Mouse (Mus musculus) megakaryocyte-erythroid progenitor cell, adult 5-6 weeks (primary cell): Measurements from ENCODE around the gene Trim40. TPM values are rescaled to one million over a fixed set of nuclear protein-coding genes. Genes with fewer than 3 reads are reported as not detected.
A peak's percentile ranks its signal among the peaks of the same experiment; 100 is the strongest.

Experiments used
- ATAC-seq: replicated peaks from 2 replicates; pipeline ENCODE4 v1.8.0; 2016; ENCODE audit warnings: mild to moderate bottlenecking, inconsistent platforms; ENCODE audit not compliant: severe bottlenecking, poor library complexity, low FRiP score, low TSS enrichment
- total RNA-seq, 2 experiments: library from RNA; stranded (forward) in 1 of 2; stranded (reverse) in 1 of 2; fragments of 200-1000, 215-1000 nt in 1 of 2; fragments of >200 nt in 1 of 2; fragmentation: Nextera tagmentation in 1 of 2; gene quantifications; 2 replicates each; pipeline ENCODE4 v1.2.3; 2014 to 2017

The Trim40 gene
- total RNA-seq (2014; fragmentation: Nextera tagmentation) (not detected in 2 replicates), total RNA-seq (2017) (not detected in 2 replicates)

DNA sequence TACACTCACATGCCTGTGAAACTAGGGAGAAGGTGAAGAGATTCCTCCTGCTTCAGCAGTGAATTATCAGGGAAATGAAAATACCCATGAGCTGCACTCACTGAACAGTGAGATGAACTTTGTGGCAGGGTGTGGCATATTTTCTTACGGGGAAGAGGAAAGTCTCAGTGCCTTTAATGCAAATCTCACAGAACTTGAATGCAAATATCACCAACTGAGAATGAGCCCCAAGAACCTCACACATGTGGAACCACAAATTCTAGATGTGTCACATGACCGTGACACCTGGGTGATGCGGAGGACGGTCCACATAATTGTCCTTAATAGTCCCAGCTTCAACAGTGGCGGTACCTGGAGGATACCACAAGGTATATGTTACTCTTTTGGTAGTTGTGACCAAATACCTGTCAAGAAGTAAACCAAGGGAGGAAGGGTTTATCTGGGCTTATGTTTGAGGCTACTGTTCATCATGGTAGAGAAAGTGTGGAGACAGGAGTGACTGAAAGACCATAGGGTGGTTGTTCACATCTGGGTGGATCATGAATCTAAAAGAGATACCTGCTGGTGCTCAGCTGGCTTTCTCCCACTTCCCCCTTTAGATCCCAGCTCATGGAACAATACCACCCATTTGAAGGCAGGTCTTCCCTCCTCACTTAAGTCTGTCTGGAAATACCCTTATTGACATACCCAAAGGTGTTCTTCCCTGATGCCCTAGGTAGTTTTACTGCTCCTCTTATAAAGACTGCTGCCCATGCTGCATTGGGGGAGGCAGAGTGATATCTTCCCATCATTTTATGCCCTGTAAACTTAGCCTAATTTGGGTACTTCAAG is at the start of gene Trim40:
Gene Trim40, minus strand, starts transcription at position 51 of the 831 bp plus-strand sequence.
- ATAC-seq: no peak

DNA sequence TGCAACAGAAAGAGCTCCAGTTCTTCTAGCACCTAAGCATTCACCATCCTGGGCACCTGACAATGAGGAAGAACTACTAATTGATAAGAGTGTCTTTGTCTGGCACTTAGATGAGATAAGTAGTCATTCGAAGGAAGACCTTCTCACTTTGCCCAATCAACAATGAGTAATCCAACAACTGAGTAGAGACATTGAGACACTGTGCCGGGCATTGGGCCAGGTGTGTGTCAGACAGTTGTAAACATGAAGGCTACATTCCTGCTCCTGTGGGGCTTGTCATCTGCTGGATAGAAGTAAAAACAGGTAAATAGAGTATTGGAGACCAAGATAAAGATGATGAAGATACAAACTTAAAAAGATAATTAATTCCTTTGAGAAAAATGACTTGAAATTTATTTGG is 48.1 kb upstream of the Trim40 start:
- no peak for ATAC-seq

DNA sequence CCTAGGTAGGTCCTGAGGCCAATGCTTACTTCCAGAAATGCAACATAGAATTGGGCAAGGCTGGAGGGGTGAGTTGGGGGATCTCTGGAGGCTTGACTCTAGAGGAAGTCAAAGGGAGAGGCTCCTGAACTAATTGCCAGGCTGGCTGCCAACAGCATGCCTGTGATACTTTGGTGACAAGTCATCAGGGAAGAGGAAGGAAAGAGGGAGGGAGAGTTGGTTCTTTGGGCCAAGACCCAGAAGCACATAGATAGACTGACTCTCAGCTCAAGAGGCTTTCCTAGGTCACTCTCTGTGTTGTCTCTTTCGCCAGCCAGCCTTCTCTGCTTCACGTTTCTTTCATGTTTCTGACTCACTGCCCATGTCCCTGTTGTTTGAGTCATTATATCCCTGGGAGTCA is 41.9 kb upstream of the Trim40 start:
- ATAC-seq: no peak

DNA sequence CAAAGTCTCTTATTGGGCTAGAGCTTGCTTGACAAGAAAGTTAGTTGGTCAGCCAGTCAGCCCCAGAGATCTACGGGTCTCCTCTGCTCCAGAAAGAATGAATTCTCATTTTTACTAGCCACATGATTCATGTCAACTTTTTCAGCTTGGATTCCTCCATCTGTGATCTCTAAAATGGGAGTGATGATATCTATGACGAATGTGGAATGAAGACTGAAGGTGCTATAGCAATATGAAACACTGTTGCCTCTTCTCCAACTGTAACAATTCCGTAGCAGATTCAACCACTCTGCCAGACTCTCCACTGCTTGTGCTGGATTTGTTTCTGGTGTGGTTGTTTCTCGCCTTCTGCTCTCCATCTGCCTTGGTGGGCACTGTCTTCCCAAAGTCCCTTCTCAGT is 41.2 kb upstream of the Trim40 start:
- no peak for ATAC-seq

DNA sequence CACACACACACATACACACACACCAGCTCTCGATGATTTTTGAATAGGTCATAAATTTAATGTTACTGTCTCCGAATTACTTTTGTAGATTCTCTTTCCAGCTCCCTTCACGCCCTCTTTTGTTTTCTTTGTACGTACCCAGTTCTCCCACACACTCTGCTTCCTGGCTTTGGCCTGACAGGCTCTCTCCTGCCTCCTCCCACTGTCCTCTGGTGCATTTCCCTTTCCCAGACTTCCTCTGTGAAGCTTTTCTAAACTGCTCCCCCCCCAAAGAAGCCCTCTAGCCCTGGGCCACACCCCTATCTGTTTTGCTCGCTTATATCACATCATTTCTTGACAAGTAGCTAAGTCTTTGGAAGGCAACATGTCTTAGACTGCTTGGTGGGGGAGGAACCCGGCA is 40.3 kb upstream of the Trim40 start:
- no peak for ATAC-seq

DNA sequence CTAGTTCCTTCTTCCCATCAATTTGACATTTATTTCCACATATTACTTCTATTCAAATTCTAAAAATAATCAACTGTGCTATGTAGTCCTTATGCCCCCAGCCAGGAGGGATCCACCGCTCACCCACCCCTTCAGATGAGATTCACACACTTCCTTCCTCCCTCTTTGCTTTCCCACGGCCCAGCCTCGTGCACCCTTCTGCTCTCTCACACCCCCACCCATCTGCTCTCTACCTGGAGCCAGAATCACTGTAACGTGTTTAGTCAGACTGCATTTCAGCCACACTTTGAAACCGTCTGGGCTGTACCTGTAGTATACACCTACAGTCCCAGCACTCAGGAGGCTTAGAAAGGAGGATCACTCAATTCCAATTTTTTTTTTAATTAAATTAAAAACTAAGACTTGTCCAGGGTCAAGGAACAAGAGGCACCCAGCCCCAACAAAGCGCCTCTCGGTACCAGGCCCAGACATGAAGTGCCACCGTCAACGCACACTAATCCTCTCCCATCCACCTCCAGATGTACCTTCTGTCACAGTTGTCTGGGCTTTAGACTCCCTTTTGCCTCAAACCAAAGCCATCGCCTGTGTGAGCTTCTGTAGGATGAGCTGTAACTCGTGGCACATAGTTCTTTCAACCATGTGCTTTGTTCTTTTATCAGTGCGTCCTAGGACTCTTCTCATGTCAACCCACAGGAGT is 39.5 kb upstream of the Trim40 start:
- ATAC-seq: no peak

DNA sequence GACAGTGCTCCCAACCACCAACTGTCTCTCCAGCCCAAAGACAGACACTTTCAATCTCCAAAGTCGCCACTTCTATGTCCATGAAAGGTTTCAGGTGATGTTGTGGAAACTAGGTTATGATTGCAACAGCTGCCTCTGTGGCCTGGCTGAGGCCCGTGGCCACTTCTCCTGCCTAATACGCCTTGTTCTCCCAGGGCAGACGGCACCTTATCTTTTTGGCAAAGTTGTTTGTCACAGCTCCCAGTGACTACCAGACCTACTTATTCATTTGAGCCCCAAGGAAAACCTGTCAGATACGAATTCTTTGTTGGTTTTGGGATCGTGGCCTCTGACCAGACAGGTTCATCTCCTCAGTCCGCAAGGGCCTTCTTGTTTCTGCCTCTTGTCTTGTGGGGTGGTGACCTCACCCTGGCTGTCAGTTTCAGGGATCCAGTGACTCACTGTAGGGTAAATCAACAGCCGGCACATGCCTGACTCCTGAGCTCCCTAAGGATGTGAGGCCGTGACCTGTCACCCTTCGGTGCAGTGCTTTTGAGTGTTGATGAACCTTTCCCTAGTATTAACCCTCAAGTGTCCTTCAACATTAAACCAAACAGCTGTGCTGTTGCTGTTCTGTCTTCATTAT is 37.7 kb upstream of the Trim40 start:
- no peak for ATAC-seq

DNA sequence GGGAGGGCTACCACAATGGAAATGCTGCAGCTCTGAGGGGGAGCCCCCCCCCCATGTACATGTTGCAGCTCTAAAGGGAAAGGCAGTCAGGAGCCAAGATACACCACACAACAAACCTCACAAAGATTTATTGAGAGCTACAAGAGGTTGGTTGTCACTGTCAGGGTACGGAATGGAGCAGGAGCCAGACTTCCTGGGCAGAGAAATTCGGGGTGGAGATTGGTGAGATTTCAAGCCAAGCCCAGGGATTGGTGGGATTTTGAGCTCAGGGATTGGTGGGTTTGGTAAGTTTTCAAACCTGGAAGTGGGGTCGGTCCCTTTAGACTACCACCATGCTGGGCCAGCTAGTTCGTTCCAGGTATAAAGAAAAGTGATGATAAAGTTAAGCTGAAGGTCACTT is 33.6 kb upstream of the Trim40 start:
- ATAC-seq: no peak

DNA sequence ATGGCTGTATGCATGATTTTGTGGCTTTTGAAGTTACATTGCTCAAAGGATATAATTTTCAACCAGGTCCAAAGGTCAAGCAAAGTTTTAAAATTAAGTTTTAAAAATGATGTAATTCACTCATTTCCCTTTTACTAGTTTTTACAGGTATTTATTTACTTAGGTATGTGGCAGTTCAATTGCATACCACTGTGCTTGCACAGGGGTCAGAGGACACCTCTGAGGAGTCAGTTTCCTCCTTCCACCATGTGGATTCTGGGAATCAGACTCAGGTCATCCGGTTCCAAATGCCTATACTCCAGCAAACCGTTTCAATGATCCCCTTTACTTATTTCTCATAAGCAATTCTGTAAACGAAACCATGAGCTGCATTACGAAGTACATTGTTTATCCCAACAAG is 32.8 kb upstream of the Trim40 start:
- ATAC-seq: no peak

DNA sequence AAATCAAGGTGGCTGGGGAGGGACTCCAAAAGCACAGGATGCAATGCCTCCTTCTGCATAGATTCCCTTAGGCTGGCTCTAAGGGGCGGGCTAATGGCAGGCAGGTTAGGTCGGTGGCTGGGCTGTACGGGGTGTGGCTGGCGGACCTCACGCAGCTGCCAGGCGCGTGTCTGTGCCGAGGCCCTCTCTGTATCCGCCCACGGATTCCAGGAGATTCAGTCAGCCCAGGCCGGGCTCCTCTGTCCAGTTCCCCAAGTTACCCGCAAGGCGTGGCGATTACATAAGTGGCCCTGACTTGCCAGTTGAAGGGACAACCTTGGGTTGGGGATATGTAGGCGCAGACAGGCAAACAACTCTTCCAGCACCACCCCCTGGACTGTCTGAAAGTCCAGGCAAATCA is 30.3 kb upstream of the Trim40 start:
- no peak for ATAC-seq

DNA sequence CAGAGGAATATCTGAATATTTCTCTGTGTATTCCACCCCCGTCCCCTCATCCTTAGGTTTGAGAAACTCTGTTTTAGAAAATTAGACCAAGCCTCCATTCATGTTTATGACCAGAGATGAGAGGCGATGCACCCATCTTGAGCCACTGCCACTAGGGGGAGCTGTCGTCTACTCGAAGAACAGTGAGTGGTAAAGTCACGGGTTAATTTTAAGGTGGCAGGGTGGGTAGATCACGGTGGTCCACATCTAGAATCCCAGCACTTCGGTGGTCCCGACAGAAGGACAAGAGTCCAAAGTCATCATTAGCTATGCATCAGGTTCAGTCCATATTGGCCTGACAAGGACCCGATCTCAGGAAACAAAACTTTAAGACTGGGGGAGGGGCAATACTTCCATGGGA is 25.2 kb upstream of the Trim40 start:
- ATAC-seq: peak; percentile 58

DNA sequence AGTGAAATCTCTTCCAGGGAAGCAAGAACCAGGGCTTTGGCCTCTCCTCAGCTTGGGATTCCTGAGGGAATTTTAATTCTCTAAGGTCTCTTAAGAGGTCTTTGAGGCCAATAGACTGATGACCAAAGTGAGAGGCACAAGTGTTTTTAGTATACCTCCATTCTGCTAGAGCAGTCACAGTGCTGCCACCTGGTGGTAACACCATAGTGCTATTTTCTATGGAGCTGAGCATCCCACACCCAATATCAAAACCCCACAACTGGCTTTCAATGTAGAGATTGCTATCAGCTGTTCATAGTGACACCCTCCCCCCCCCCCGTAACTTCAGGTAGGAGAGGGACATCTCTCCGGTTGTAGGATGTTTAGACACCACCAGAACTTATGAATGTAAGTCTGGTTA is 24.2 kb upstream of the Trim40 start:
- peak; percentile 77 for ATAC-seq

DNA sequence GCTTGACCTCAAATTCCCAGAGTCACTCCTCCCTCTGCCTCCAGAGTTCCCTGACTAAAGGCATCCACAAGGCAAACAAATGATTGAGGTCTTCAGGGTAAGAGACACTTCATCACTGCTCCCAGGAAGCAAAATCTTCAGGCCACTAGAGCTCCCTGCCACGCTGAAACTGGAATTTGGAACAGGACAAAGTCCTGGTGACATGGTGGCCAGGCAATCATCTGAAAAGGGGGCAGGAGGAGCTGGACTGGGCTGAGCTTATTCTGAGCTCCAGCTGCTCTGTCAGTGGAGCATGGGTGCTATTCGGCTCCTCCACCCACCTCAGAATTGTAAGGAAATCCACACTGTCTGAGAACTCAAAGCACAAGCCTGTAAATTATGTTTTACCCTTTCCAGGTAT is 22.1 kb upstream of the Trim40 start:
- ATAC-seq: no peak

DNA sequence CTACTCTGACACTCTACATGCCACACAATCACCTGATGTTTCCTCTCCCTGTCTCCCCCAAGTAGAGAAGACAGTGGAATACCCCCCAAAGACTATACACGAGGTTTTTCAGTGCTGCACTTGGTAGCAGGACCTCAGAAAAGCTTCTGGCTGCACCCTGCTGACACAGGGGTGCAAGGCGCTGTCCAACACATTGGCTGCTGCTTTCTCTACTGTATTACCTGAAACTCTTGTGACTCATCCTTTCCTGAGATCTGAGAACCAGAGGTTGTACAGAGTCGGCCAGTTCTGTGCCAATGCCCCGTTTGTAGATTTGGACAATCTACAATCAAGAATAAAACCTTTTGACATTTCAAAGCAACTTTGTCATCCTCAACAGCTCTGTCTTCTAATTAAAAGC is 19.9 kb upstream of the Trim40 start:
- ATAC-seq: no peak

DNA sequence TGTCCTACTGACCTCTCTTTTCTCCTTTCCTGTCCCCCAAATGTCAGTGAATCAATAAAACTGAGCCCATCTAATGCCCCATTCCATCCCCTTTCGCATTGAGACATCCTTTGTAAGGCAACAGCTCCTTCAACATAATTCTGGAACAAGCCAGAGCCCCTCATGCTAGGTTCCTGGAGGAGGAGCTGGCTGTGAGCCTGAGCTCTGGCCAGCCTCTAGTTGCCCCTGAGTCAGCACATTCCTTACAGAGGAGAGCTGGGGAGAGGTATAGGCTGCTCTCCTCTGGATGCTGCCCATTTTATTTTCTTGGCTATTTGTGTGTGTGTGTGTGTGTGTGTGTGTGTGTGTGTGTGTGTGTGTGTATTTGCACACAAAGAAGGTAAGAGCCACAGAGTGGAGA is 18.3 kb upstream of the Trim40 start:
- ATAC-seq: no peak

DNA sequence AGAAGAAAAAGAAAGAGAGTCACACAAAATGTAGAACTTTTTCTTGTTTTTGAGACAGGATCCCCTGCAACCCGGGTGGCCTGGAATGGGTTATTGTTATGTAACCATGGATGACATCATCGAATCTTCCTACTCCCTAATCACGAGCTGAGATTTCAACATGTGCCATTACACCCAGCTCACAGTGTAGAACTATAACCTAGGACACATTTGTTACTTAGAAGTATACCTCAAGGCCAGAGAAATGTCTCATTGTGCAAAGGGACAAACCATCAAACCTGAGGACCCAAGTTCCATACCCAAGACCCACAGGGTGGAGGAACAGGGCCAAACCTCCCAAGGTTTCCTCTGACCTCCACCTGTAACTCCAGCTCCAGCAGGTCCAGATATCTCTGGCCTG is 13.7 kb upstream of the Trim40 start:
- ATAC-seq: no peak

DNA sequence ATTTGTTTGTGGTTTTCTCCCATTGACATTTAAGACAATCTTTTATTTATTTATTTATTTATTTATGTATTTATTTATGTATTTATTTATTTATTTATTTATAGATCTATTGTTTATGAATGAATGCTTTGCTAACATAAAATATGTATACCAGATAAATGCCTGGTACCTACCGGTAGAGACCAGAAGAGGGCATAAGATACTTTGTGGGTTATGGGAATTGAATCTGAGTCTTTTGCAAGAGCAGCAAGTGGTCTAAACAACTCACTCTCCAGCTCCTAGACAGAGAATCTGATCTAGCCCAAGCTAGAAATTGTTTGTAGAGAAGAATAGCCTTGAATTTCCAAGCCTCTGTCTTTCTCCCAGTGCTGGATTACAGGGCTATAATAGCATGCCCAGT is 10.8 kb upstream of the Trim40 start:
- ATAC-seq: no peak

DNA sequence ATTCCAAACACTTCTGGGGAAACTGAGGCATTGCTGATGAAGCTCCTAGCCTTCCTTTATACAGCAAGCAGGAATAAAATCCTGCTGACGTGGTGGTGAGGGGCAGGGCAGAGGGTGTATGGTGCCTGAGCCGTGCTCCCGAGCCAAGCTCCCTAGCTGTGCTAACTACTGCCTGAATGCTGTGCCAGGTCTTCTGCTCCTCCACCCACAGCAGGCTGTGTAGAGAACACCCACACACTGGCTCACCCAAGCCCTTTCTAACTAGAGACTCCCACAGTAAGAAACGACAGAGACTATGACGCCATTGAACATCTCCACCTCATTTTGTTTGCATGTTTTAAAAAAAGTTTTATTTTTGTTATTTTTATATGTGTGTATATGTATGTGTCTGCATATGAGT is 10.1 kb upstream of the Trim40 start:
- no peak for ATAC-seq

DNA sequence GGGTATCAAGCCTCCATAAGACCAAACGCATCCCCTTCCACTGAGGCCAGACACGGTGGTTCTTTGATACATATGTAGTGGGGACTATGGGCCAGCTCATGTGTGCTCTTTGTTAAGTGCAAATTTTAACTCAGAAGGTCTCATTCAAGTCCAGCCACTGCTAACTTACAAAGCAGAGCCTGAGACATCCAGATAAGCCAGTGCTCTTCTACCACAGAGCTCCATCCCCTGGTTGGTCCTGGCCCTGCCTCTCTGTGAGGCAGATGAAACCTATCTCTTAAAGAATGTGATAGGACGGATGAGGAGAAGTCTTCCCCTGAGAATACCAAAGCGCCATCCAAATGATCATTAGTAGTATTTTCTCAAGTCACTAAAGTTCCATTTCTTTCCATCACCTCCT is 9.5 kb upstream of the Trim40 start:
- ATAC-seq: peak; percentile 52; the same call in 1 of the 2 replicates

DNA sequence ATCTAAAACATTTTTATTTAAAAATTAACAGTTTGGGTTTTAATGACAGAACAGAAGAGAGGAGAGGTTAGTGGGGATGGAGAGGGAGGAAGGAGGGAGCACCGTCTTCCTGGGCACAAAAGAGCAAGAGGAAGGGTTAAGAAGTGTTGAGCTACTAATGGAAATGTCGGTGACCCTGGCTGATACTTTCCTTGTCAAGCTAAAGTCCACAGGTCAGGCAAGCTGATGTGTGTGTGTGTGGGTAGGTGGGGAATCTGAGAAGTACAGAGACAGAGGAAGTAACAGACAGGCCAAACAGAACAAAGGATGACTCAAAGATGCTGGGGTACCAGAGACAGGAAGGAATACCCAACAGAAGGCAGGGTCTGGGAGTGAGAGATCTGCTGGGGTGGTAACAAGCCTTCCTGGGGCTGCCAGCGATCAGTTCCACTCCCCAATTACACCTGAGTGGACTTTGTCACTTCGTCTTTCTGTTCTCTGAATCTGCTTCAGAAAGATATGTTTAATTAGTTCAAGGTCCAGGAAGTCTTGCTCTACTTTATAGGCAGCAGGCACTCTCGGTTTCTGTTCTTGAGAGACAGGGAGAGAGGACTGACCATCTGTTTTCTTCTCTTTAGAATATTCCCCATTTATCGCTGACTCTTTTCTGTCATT is 7.8 kb upstream of the Trim40 start, which contains the start of gene Trim31:
Gene Trim31, plus strand, starts transcription at position 567 of the 654 bp plus-strand sequence.
- ATAC-seq: no peak
